Mouse (Mus musculus) ovary, postnatal 14 days (tissue): ENCODE results near the gene Keg1.
"Not testable (repeated sequence)": the region's sequence is repeated elsewhere in the genome, so short reads cannot be mapped to it uniquely, and the experiment has no call there.

Experiments
- DNase-seq: peaks from one replicate; pipeline ENCODE4 v3.0.0; 2022; ENCODE audit warnings: low spot score

The Keg1 gene

GRCm38 (mm10) chr19:12695590-12695989 is at the start of gene Keg1:
Gene Keg1, plus strand, starts transcription at chr19:12695786.
- DNase-seq, result no peak

GRCm38 (mm10) chr19:12649511-12649910 is 46.1 kb upstream of the Keg1 start:
- no peak for DNase-seq

GRCm38 (mm10) chr19:12666156-12666555 is 29.4 kb upstream of the Keg1 start:
- DNase-seq, result no peak

DNA sequence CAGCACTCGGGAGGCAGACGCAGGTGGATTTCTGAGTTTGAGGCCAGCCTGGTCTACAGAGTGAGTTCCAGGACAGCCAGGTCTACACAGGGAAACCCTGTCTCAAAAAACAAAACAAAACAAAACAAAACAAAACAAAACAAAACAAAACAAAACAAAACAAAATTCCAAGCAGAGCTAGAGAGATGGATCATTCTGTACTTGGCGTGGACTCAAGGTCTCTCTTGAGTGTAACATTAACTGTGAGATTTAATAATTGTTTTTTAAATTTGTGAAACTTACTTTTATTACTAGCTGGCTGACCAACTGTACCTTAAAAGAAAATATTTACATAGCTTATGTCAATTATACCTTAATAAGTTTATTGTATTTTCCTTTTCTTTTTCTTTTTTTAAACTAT is 27.0 kb upstream of the Keg1 start:
- not testable (repeated sequence) for DNase-seq

DNA sequence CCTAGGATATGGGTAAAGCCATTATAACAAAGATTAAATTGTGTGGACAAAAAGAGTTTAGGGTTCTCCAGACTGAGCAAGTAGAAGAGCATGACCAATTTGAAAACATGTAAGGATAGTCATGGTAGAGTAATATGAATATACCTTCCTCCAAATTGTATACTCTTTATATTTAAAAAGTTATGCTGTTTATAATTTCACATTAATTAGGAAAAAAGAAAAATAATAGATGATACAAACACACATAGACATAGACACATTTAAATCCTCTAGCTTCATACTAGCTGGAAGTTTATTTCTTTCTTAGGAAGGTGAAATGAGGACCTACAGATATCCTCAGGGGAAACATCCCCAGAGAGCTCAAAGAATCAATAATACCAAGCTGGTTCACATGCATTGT is 25.4 kb upstream of the Keg1 start, which contains the start of gene Olfr1442:
TSS of gene Olfr1442 (plus strand) at position 301 of the 400 bp plus-strand sequence.
- no peak for DNase-seq

- no peak for DNase-seq
These were observed 24.5 kb upstream of the Keg1 start for GRCm38 (mm10) chr19:12671051-12671450.

- no peak for DNase-seq
These were observed 17.8 kb upstream of the Keg1 start, which contains the start of gene Olfr1443 for GRCm38 (mm10) chr19:12677812-12678211. Gene Olfr1443, plus strand, starts transcription at chr19:12678112.

DNA sequence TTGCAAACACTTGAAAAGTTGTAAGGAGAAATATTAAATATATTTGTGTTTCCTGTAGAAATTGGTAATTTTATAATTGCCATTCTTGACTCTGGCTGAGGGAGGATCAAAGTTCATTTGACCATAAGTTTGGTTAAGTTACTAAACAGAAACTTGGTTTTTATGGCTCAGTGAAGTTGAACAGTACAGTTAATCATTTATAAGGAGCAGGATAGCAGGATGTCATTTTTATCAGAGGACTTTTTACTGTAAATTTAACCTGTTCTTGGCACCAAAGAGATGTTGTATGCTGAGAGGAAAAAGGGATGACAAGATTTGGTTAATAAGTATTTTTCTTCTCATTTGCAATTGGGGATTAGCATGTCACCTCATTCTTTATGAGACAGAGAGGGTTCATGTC is 10.9 kb upstream of the Keg1 start:
- no peak for DNase-seq

- DNase-seq, result no peak
These were observed 10.4 kb upstream of the Keg1 start for GRCm38 (mm10) chr19:12685231-12685630.

- no peak for DNase-seq
These were observed 635 bp downstream of the Keg1 start for GRCm38 (mm10) chr19:12696221-12696620.

DNA sequence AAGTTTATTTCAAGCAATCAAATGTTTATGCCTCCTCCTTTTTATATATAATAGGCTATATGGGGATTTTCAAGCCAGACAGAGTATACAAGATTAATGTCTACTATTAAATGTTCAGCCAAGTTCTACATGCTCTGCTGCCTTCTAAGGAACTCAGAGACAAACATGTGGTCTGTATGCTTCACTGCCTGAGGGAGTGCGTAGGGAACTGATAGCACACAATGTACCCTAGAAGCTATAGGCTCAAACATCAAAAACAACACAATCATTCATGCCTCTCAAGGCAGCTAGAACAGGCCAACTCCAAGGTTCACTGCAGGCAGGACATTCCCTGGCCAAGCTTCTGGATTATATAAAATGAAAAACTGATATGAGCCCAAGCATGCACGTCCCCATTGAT is 12.9 kb downstream of the Keg1 start:
- DNase-seq, result no peak

DNA sequence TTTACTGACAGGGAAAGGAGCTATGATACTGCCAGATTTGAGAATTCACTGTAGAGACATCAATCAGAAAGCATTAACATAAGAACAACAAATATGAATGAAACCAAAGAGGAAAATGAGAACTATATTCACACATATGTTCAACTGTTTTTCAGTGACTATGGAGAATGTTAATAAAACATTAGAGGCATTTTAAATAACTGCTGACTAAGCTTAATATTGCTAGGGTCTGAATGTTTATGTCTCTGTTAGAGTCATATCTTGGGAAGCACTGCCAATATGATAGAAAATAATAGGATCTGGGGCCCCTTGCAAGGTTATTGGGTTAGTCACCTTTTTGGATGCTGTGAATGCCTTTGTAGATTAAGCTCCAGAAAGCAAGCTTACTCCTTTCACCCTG is 13.4 kb downstream of the Keg1 start:
- no peak for DNase-seq

- no peak for DNase-seq
These were observed 23.6 kb downstream of the Keg1 start for GRCm38 (mm10) chr19:12719189-12719588.

DNA sequence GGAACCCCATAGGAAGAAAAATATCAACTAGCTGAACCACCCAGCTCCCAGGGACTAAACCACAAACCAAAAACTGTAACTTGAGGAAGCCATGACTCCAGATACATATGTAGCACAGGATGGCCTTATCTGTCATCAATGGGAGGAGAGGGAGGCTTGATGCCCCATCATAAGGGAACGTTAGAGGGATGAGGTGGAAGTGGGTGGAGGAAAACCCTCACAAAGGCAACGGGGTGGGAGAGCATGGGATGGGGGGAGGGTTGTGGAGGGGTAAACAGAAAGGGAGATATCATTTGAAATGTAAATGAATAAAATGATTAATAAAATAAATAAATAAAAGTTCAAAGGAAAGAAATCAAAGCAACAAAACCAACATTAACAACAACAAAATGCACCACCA is 24.9 kb downstream of the Keg1 start:
- DNase-seq, result no peak

- not testable (repeated sequence) for DNase-seq
These were observed 25.3 kb downstream of the Keg1 start for GRCm38 (mm10) chr19:12720919-12721318.

GRCm38 (mm10) chr19:12721596-12721995 is 26.0 kb downstream of the Keg1 start:
- not testable (repeated sequence) for DNase-seq

DNA sequence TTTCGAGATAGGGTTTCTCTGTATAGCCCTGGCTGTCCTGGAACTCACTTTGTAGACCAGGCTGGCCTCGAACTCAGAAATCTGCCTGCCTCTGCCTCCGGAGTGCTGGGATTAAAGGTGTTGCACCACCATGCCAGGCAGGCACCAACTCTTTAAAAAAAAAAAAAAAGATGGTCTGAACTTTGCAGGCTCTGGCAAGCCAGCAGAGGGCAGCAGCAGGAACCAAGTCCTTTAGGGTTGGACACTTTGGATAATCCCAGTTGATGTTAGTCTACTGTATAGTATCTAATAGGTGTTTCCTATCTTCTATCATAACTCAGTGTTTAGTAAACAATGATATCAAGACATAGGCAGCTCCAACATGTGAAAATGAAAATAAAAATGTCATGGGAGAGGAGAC is 26.7 kb downstream of the Keg1 start:
- DNase-seq, result no peak

DNA sequence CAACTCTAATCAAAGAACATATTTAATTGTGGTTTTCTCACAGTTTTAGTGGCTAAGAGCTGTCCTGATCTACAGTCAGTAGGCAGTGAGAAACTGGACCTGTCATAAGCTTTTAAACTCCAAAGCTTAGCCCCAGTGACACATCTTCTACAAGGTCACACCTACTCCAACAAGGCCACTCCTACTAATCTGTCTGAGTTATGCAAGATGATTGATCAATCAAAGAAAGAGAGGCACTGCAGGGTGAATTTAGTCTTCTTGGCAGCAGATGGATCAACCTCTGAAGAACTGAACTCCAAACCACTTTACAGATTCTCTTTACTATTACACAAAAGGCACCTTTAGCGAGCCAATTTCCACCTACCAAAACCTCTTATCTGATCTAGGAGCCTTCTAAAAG is 30.3 kb downstream of the Keg1 start:
- no peak for DNase-seq

DNA sequence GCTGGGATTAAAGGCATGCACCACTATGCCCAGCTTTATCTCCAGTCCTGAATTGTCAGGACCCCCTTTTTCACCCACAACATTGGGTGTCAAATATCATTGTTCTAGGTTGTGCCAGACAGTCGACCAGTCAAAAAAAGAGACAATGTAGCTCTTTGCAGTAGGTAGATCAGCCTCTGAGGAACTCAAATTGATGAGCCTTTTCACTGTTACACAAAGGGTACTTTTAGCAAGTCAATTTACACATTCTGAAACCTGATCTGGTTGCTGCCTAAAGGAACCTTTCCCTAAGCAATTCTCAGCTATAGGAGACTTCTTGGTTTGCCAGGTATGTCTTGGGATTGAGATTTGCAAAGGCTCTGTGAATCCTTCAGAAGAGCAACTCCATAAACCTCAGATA is 35.5 kb downstream of the Keg1 start:
- no peak for DNase-seq

DNA sequence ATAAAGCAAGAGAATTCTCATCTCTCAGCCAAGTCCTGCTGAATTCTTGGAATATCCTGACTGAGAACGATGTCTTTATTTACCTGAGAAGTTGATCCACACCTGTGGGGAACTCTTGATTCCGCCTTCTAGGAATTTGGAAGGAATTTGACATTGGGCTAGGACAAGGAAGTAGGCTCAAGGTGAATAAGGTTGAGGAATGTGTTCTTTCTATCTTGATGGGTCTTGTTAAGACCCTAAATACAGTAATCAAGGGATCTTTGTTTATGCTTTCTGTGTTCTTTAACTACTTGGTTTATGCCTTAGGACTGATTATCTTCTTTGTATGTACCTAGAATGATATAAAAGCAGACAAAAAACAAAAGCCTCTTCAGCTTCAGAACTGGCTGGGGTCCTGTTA is 36.4 kb downstream of the Keg1 start:
- DNase-seq, result no peak

GRCm38 (mm10) chr19:12756286-12756685 is 60.7 kb downstream of the Keg1 start:
- DNase-seq, result no peak

- DNase-seq, result no peak
These were observed 63.4 kb downstream of the Keg1 start for GRCm38 (mm10) chr19:12758936-12759478.

DNA sequence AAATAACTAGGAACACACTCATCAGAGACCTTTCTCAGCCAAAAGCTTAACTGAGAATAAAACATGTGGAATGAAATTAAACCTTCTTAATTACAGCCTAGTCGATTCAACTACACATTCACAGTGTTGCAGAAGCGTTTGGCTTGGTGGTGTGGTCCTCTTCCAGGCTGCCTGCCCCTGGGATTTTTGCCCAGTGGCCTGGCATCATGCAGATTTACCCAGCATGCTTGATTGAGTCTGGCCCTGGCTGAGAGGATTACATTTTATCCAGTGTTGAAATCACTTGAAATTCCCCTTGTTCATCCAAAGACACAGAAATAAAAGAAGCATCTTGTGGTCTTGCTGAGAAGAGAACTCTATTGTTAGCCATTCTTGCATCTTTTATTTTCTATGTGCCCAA is 64.1 kb downstream of the Keg1 start:
- peak; percentile 15 for DNase-seq
